Mouse (Mus musculus): ENCODE results near the gene Ncoa4. TPM values are rescaled to one million over a fixed set of nuclear protein-coding genes. Genes with fewer than 3 reads are reported as not detected.

Ncoa4 gene
- polyA plus RNA-seq, 1 experiment from 2014 or later: 131 TPM

DNA sequence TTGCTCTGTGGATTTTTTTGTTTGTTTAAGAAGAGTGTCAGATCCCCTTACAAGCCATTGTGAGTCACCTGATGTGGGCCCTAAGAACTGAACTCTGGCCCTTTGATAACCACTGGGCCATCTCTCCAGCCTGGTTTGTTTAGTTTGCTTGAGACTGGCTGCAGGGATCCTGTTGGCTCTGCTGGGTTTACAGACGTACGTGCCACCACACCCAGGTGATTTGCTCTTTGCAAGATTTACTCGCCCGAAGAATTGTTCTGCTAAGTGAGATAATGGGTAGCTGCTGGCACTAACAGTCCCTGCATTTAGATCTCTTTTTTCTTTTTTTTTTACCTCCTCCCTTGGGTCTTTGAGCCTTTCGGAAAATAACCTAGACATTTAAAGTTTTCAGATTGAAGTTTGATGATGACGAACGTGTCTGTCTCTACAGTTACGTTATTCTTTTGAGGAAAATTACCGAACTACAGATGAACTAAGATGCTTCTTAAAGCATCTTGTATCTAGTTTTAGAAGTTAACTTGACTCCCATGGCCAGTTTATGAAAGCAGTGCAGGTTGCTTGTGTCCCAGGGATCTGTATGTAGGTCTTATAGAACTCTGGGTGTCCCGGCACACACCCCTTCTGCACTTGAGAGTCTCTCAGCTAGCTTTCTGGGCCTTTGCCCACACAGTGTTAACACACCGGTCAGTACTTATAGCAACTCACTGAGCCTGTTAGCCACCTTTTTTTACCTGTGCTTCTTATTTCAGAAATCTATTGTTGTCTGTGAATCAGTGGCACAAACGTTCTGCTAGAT lies 1.6 kb downstream of the Ncoa4 start:
- peak overlapping the region; percentile 94; the same call in 1 of the 2 replicates for H3K9ac ChIP-seq
- peak overlapping the region; percentile 93 for H3K4me3 ChIP-seq
- H3K9me3 ChIP-seq (replicated peaks): no peaks in the 10 kb centered on the region
- 81% methylated on average over 12 of the region's 12 CpGs for WGBS
- no peak overlapping the region for H3K27ac ChIP-seq
- no peak for ATAC-seq (replicated peaks; ENCODE audit: insufficient number of reproducible peaks, insufficient read depth, low FRiP score, low read depth)
- peaks cover 44% of the 10 kb centered on the region for H3K4me1 ChIP-seq (replicated peaks)
- H3K36me3 ChIP-seq: no peaks in the 10 kb centered on the region
- no peaks in the 10 kb centered on the region for H3K27me3 ChIP-seq
- peak overlapping the region; percentile 76 for H3K4me2 ChIP-seq

DNA sequence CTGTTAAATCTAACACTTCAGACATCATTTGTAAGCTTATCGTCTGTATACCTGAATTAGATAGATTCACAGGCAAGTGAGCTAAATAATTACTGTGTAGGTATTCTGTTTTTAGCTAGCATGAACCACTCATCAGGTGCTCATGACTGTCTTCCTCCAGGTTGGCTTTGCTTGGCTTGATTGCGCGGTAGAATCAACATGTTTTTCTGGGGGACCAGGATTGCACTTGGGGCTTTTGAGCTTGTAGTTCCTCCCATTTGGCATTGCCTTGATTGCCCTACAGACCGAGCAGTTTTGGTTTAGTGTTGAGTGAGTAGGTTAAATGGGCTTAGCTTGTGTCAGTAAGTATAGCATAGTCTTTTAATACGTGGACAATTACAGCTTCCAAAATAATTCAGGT lies 2.6 kb downstream of the Ncoa4 start:
- no peak for ATAC-seq (replicated peaks; ENCODE audit: insufficient number of reproducible peaks, insufficient read depth, low FRiP score, low read depth)
- 90% methylated on average over 5 of the region's 5 CpGs for WGBS
- Histone ChIP-seq H3K36me3 (no peaks in the 10 kb centered on the region), H3K4me2 (no peak overlapping the region), H3K9ac (no peak overlapping the region), H3K27me3 (no peaks in the 10 kb centered on the region), H3K4me1 (replicated peaks) (peaks cover 47% of the 10 kb centered on the region), H3K4me3 (no peak overlapping the region), H3K9me3 (replicated peaks) (no peaks in the 10 kb centered on the region), H3K27ac (no peak overlapping the region)

DNA sequence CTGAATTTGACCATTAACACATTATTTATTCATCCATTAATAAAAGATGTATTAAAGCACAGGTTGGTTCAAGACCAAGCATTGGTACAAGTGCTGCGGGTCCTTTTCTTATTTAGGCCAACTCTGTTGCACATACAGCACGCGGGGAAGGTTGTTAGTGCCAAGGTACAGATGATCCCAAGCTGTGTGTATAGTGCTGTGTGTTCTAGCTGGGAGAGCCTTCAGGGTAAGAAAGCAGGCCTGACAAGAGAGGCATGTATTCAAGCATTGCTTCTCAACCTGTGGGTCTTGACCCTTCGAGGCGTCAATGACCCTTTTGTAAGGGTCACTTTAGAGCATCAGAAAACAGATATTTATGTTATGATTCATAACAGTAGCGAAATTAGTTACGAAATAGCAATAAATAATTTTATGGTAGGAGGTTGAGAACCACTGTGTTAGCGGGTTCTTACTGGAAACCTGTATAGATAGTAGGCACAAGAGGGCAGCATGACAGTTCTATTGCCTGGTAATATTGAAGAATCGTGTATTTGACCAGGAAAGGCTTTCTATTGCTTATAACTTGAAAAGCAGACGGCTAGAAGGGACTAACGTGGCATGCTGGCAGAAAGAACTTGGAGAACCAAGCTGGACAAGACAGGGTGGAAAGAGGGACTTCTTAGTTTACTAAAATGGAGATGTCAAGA lies 3.7 kb downstream of the Ncoa4 start:
- Histone ChIP-seq H3K27me3 (no peaks in the 10 kb centered on the region), H3K36me3 (no peaks in the 10 kb centered on the region), H3K27ac (no peak overlapping the region), H3K4me2 (no peak overlapping the region), H3K9ac (no peak overlapping the region), H3K4me3 (no peak overlapping the region), H3K9me3 (replicated peaks) (no peaks in the 10 kb centered on the region), H3K4me1 (replicated peaks) (peaks cover 55% of the 10 kb centered on the region)
- ATAC-seq (replicated peaks; ENCODE audit: insufficient number of reproducible peaks, insufficient read depth, low FRiP score, low read depth): no peak
- WGBS: 89% methylated on average over 11 of the region's 11 CpGs

DNA sequence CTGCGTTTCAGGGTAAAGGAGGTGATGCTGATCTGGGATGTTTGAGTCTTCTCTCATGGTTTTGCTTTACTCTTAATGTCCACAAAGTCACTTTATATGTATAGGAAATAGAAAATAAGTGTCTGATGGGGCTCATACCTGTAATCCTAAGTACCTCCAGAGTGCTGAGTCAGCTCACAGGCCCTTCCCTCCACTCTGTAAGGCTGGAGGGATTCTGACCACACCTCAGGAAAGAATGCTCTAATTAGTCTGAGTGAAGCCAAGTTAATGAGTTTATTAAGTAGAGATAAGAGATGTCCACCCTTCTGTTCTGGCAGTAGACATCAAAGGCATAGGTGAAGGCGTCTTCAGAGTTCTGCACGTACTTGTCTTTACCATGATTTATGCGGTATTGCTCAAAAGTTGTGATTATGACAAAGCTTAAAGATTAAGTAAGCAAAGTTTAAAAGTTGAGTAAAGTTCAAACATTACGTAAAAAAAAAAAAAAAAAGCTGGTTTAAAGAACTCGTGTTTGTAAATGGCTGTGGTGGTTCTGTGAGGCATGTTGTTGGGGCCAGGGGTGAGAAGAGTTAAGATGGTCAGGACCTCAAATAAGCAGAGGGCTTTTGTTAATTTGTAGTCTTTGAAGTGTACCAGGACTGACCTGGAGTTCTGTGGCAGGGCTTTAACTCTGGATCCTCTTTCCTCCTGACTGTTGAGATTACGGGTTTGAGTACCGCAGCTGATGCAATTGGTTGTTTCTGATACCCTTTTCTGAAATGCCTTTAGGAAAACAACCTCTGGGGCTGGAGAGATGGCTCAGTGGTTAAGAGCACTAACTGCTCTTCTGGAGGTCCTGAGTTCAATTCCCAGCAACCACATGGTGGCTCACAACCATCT lies 4.7 kb downstream of the Ncoa4 start:
- no peak for ATAC-seq (replicated peaks; ENCODE audit: insufficient number of reproducible peaks, insufficient read depth, low FRiP score, low read depth)
- H3K4me3 ChIP-seq: no peak overlapping the region
- H3K9me3 ChIP-seq (replicated peaks): no peaks in the 10 kb centered on the region
- H3K27me3 ChIP-seq: no peaks in the 10 kb centered on the region
- H3K4me1 ChIP-seq (replicated peaks): peaks cover 56% of the 10 kb centered on the region
- H3K36me3 ChIP-seq: no peaks in the 10 kb centered on the region
- peak overlapping the region; percentile 91 for H3K4me2 ChIP-seq
- peak overlapping the region; percentile 80 for H3K27ac ChIP-seq
- H3K9ac ChIP-seq: no peak overlapping the region
- 77% methylated on average over 8 of the region's 8 CpGs for WGBS

DNA sequence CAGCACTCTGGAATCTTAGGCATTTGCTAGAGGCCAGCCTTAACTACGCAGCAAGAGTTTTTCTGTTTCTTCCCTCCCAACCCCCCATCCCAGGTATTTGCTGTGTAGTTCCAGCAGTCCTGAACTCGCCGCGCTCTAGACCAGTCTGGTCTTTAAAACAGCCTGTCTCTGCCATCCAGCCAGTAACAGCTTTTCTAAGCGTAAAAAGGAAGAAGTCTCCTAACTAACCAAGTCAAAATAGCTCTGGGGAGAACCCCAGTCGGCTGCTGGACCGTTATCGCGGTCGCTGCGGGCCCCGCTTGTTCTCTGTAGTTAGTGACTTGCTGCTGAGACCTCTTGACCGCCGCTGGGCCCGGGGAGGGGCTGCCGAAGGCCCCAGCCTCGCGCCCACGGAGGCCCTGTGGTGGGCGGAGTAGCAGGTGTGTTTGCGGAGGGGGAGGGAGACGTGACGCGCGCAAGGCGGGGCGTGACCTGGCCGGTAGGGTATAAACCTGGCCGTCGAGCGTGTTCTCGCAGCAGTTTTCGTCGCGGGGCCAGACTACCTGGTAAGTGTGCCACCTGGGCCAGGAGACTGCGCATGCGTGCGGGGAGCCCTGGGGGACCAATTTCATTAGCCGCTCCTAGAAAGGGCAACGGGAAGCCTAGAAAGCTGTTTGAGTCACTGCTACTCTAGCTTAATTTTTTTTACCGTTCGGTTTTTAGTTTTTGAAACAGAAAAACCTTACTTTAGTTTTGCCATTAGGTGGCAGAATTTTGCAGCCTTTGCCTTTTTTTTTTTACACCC lies 5.8 kb downstream of the Ncoa4 start:
- H3K27me3 ChIP-seq: no peaks in the 10 kb centered on the region
- H3K4me2 ChIP-seq: peak overlapping the region; percentile 91
- ATAC-seq (replicated peaks; ENCODE audit: insufficient number of reproducible peaks, insufficient read depth, low FRiP score, low read depth): peak; percentile 88
- WGBS: under 1% methylated on average over 42 of the region's 42 CpGs
- H3K4me1 ChIP-seq (replicated peaks): peaks cover 56% of the 10 kb centered on the region
- H3K36me3 ChIP-seq: no peaks in the 10 kb centered on the region
- H3K27ac ChIP-seq: peak overlapping the region; percentile 80
- H3K4me3 ChIP-seq: peak overlapping the region; percentile 60
- H3K9ac ChIP-seq: peak overlapping the region; percentile 53
- no peaks in the 10 kb centered on the region for H3K9me3 ChIP-seq (replicated peaks)

DNA sequence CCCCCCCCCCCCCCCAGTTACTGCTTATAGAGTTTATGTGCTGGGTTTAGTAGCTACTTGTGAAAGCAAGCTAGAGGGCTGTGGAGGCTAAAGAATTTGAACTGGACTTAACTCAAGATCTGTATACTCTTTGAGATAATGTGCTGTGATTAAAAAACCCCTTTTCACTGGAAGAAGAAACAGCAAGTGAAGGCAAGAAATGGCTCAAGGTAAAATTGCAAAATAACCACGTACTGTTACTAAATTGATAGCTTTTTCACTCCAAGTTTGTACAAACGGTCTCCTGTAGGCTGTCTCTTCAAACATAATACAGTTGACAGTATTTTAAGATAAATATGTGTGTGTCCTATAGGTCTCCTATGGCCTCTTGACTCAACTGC lies 6.4 kb downstream of the Ncoa4 start:
- peaks cover 3% of the 10 kb centered on the region; the same call in 1 of the 2 replicates for H3K36me3 ChIP-seq
- peak overlapping the region; percentile 60 for H3K4me3 ChIP-seq
- H3K27me3 ChIP-seq: no peaks in the 10 kb centered on the region
- no peaks in the 10 kb centered on the region for H3K9me3 ChIP-seq (replicated peaks)
- H3K4me1 ChIP-seq (replicated peaks): peaks cover 50% of the 10 kb centered on the region
- ATAC-seq (replicated peaks; ENCODE audit: insufficient number of reproducible peaks, insufficient read depth, low FRiP score, low read depth): no peak
- peak overlapping the region; percentile 91 for H3K4me2 ChIP-seq
- WGBS: 46% methylated on average over 2 of the region's 2 CpGs
- H3K27ac ChIP-seq: 0 out of 2 replicates have a peak overlapping the region, but pooled peaks have one; percentile 80
- H3K9ac ChIP-seq: 0 out of 2 replicates have a peak overlapping the region, but pooled peaks have one; percentile 7

DNA sequence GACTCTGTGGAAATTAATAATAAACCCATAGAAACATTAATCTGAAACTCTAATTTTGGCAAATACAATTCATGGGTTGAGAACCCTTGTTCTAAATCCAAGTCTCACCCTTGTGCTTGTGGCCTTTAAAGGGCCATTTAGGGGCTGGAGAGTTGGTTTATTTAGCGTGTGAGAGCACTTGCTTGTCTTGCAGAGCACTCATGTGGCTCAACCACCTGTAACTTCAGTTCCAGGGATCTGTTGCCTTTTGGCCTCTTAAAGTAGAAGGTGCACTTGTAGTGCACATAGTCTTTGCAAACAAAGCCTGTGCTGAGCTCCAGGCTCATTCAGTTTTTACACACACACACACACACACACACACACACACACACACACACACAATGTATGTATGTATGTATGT lies 7.2 kb downstream of the Ncoa4 start:
- 57% methylated on average over 1 of the region's 1 CpGs for WGBS
- 0 out of 2 replicates have a peak overlapping the region, but pooled peaks have one; percentile 60 for H3K4me3 ChIP-seq
- peaks cover 3% of the 10 kb centered on the region; the same call in 1 of the 2 replicates for H3K36me3 ChIP-seq
- H3K4me2 ChIP-seq: peak overlapping the region; percentile 91
- ATAC-seq (replicated peaks; ENCODE audit: insufficient number of reproducible peaks, insufficient read depth, low FRiP score, low read depth): no peak
- H3K27ac ChIP-seq: no peak overlapping the region
- H3K4me1 ChIP-seq (replicated peaks): peaks cover 43% of the 10 kb centered on the region
- H3K9me3 ChIP-seq (replicated peaks): no peaks in the 10 kb centered on the region
- H3K9ac ChIP-seq: 0 out of 2 replicates have a peak overlapping the region, but pooled peaks have one; percentile 7
- no peaks in the 10 kb centered on the region for H3K27me3 ChIP-seq

DNA sequence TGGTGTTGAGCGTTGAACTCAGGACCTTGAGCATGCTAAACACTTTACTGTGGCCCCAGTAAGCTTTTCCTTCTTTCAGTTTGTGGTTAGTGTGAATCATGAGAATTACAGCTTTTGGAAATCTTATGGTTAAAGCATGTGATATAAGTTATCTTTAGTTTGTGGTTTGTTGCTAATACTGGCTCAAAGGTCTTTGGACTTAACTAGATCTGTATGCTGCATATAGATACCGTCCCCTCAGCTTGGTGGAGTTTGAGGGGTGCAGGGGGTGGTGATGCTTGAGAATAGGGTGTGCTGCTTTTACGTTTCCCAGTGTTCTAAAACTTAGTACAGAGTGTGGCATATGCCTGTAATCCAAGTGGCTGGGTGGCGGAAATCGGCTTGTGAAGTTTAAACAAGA lies 7.7 kb downstream of the Ncoa4 start:
- peak overlapping the region; percentile 8; the same call in 1 of the 2 replicates for H3K4me3 ChIP-seq

DNA sequence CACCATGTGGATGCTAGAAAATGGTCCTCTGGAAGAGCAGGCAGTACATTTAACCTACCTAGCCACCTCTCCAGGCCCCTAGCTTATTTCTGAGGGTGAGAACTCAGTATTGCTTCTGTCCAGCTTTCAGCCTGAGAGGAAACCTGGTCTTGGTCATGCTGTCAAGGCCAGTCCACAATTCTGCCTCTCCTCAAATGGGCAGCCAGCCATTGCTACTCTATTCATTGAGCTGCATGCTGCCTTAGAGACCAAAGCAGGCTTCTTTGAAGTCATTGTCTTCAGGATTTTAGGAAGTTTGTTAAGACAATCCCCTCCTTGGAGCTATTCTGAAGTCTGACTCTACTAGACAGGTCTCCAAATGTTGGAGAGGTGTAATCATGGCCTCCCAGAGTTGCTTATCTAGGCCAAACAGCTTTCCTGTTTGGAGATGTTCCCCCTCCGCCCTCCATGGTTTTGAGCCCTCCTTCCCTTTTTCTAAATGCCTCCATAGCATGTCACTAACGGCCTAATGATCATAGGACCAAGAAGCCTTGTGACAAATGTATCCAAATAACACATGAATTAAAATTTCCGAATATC lies 9.1 kb downstream of the Ncoa4 start:
- H3K4me2 ChIP-seq: no peak overlapping the region
- H3K9me3 ChIP-seq (replicated peaks): no peaks in the 10 kb centered on the region
- peaks cover 13% of the 10 kb centered on the region for H3K36me3 ChIP-seq
- H3K27ac ChIP-seq: peak overlapping the region; percentile 6; the same call in 1 of the 2 replicates
- H3K4me1 ChIP-seq (replicated peaks): peaks cover 40% of the 10 kb centered on the region
- H3K9ac ChIP-seq: no peak overlapping the region
- no peaks in the 10 kb centered on the region for H3K27me3 ChIP-seq
- ATAC-seq (replicated peaks; ENCODE audit: insufficient number of reproducible peaks, insufficient read depth, low FRiP score, low read depth): no peak
- H3K4me3 ChIP-seq: no peak overlapping the region
- 68% methylated on average over 3 of the region's 3 CpGs for WGBS

More for the DNA sequence above, 7.7 kb downstream of the Ncoa4 start:
- ATAC-seq (replicated peaks; ENCODE audit: insufficient number of reproducible peaks, insufficient read depth, low FRiP score, low read depth): no peak
- Histone ChIP-seq H3K4me1 (replicated peaks) (peaks cover 42% of the 10 kb centered on the region), H3K4me2 (no peak overlapping the region; the same call in 1 of the 2 replicates), H3K27ac (no peak overlapping the region), H3K27me3 (no peaks in the 10 kb centered on the region), H3K36me3 (peaks cover 3% of the 10 kb centered on the region; the same call in 1 of the 2 replicates), H3K9ac (no peak overlapping the region), H3K9me3 (replicated peaks) (no peaks in the 10 kb centered on the region)
- WGBS: 83% methylated on average over 5 of the region's 5 CpGs

DNA sequence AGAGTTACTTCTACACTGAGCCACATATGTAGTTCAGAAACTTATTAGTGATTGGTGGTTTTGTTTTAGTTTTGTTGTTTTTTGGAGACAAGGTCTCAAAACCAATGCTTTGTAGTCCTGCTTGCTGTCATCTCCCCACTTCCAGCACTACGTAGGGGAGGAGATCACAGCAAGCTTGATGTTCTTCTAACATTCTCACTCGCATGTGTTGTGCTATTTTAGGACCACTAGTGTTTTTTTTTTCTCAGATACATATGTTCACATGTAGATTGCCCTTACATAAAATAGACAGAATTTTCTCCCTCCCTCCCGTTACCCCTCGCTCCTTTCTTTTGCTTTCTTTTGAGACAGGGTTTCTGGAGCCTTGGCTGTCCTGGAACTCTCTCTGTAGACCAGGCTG lies 10.5 kb downstream of the Ncoa4 start:
- Histone ChIP-seq H3K27me3 (no peaks in the 10 kb centered on the region), H3K27ac (no peak overlapping the region), H3K36me3 (peaks cover 22% of the 10 kb centered on the region), H3K9me3 (replicated peaks) (no peaks in the 10 kb centered on the region), H3K4me3 (no peak overlapping the region), H3K9ac (no peak overlapping the region), H3K4me1 (replicated peaks) (peaks cover 27% of the 10 kb centered on the region), H3K4me2 (no peak overlapping the region)
- ATAC-seq (replicated peaks; ENCODE audit: insufficient number of reproducible peaks, insufficient read depth, low FRiP score, low read depth): no peak
- 72% methylated on average over 4 of the region's 4 CpGs for WGBS

All from heart, embryonic 15.5 days (tissue).